Mouse (Mus musculus): ENCODE data around the gene Rims3. TPM values are rescaled to one million over a fixed set of nuclear protein-coding genes. Genes with fewer than 3 reads are reported as not detected.

The Rims3 gene
- polyA plus RNA-seq, 1 experiment from 2014 or later = 1.6 TPM

DNA sequence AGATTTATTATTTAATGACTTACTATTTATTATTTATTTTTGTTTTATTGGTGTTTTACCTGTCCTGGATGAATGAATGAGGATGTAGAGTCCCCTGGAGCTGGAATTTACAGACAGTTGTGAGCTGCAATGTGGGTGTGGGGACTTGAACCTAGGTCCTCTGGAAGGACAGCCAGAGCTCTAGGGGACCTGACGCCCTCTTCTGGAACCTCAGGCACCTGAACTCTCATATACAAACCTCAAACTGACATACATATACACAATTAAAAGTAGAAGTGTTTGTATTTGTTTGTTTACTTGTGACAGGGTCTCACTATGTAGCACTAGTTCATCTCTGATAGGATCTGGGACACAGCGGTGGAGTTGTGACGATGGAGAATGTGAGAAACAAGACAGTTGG lies 13.3 kb upstream of the Rims3 start:
- Histone ChIP-seq H3K9ac (ENCODE audit: low read depth, low read length) (no peak overlapping the region), H3K27ac (ENCODE audit: low read depth, low read length) (no peak overlapping the region), H3K36me3 (ENCODE audit: control insufficient read depth, insufficient read depth, low read length) (no peaks in the 10 kb centered on the region), H3K9me3 (replicated peaks; ENCODE audit: control insufficient read depth, low read length) (no peaks in the 10 kb centered on the region), H3K4me1 (ENCODE audit: control insufficient read depth, insufficient read depth, low read length) (no peaks in the 10 kb centered on the region), H3K27me3 (ENCODE audit: control insufficient read depth, insufficient read depth, low read length) (peaks cover 1% of the 10 kb centered on the region; the same call in 1 of the 2 replicates), H3K4me2 (no peak overlapping the region), H3K4me3 (ENCODE audit: low read depth, low read length) (no peak overlapping the region)
- no peak for ATAC-seq (replicated peaks; ENCODE audit: insufficient number of reproducible peaks, low FRiP score, low TSS enrichment)
- WGBS (ENCODE audit: insufficient replicate concordance) = 82% methylated on average over 3 of the region's 3 CpGs

DNA sequence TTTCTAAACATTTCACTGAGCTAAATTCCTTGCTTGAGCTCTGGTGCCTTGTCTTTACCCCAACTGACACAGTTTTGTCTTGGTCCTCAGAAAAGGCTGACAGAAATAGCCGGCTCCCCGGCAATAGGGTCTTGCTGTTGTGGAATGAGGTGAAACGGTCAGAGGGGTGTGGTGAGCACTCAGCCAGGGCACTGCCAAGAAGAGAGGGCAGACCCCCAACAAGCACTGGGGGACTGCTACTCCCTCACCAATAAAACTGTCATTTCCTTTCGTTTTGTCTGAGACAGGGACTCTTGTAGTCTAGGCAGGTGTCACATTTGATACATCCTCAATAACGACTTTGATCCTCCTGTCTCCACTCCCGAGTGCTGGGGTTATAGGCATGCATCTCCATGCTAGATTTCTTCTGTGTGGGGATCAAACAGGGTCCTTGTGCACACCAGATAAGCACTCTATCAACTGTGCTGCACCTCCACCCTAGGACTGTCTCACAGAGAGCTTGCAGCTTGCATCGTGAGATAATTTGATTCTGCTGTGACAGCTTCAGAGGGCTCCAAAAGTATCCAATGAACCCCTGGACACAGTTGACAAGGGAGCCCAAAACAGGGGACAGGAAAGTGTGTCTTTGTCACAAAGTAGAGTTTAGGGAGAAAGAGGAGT lies 10.1 kb upstream of the Rims3 start:
- no peaks in the 10 kb centered on the region for H3K4me1 ChIP-seq (ENCODE audit: control insufficient read depth, insufficient read depth, low read length)
- ATAC-seq (replicated peaks; ENCODE audit: insufficient number of reproducible peaks, low FRiP score, low TSS enrichment) = no peak
- WGBS (ENCODE audit: insufficient replicate concordance) = 40% methylated on average over 7 of the region's 7 CpGs
- no peaks in the 10 kb centered on the region for H3K36me3 ChIP-seq (ENCODE audit: control insufficient read depth, insufficient read depth, low read length)
- no peaks in the 10 kb centered on the region for H3K9me3 ChIP-seq (replicated peaks; ENCODE audit: control insufficient read depth, low read length)
- no peak overlapping the region for H3K9ac ChIP-seq (ENCODE audit: low read depth, low read length)
- H3K27ac ChIP-seq (ENCODE audit: low read depth, low read length) = no peak overlapping the region
- H3K4me2 ChIP-seq = 0 out of 2 replicates have a peak overlapping the region, but pooled peaks have one; percentile 2
- H3K27me3 ChIP-seq (ENCODE audit: control insufficient read depth, insufficient read depth, low read length) = peaks cover 10% of the 10 kb centered on the region
- no peak overlapping the region for H3K4me3 ChIP-seq (ENCODE audit: low read depth, low read length)

DNA sequence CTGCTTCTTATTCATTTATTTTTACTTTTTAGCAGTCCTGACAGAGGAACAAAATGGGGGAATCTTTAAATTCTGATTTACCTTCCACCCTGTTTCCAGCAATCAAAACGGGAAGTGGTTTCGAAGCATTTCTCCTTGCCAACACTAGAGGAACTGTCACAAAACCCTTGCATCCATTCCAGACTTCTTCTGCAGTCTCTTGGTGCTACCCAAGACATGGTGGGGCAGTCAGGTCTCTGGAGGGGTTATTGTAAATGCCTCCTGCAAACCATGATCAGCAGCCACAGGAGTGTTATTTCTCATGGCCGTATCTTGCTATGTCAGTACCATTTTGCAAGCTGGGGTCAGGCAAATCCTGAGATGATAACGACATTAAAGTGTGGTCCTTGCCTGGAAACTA lies 9.5 kb upstream of the Rims3 start:
- H3K9me3 ChIP-seq (replicated peaks; ENCODE audit: control insufficient read depth, low read length) = no peaks in the 10 kb centered on the region
- 74% methylated on average over 4 of the region's 4 CpGs for WGBS (ENCODE audit: insufficient replicate concordance)
- no peak for ATAC-seq (replicated peaks; ENCODE audit: insufficient number of reproducible peaks, low FRiP score, low TSS enrichment)
- 0 out of 2 replicates have a peak overlapping the region, but pooled peaks have one; percentile 2 for H3K4me2 ChIP-seq
- H3K9ac ChIP-seq (ENCODE audit: low read depth, low read length) = no peak overlapping the region
- H3K27ac ChIP-seq (ENCODE audit: low read depth, low read length) = no peak overlapping the region
- no peaks in the 10 kb centered on the region for H3K36me3 ChIP-seq (ENCODE audit: control insufficient read depth, insufficient read depth, low read length)
- peaks cover 10% of the 10 kb centered on the region for H3K27me3 ChIP-seq (ENCODE audit: control insufficient read depth, insufficient read depth, low read length)
- no peaks in the 10 kb centered on the region for H3K4me1 ChIP-seq (ENCODE audit: control insufficient read depth, insufficient read depth, low read length)
- no peak overlapping the region for H3K4me3 ChIP-seq (ENCODE audit: low read depth, low read length)

DNA sequence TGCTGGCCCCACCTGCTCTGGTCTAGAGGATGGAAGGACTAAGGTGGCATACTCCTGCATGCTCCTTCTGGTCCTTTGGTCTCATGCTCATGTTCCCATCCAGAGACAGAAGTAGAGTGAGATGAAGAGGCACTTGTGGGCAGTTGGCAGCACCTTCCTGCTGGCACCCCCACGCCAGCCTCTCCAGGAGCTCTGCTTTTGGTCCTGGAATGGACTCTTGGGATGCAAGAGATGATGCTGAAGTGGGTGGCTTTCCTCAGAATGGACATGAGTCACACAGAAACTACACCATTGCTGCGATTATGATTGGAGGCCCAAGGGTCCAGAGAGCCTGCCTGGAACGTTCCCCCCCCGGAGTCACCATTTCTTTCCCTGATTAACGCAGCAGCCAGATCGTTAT lies 5.7 kb upstream of the Rims3 start:
- H3K9me3 ChIP-seq (replicated peaks; ENCODE audit: control insufficient read depth, low read length) = no peaks in the 10 kb centered on the region
- H3K36me3 ChIP-seq (ENCODE audit: control insufficient read depth, insufficient read depth, low read length) = no peaks in the 10 kb centered on the region
- no peak overlapping the region for H3K4me2 ChIP-seq
- H3K27ac ChIP-seq (ENCODE audit: low read depth, low read length) = no peak overlapping the region
- ATAC-seq (replicated peaks; ENCODE audit: insufficient number of reproducible peaks, low FRiP score, low TSS enrichment) = no peak
- no peak overlapping the region for H3K4me3 ChIP-seq (ENCODE audit: low read depth, low read length)
- H3K27me3 ChIP-seq (ENCODE audit: control insufficient read depth, insufficient read depth, low read length) = peaks cover 24% of the 10 kb centered on the region
- no peaks in the 10 kb centered on the region for H3K4me1 ChIP-seq (ENCODE audit: control insufficient read depth, insufficient read depth, low read length)
- 75% methylated on average over 6 of the region's 6 CpGs for WGBS (ENCODE audit: insufficient replicate concordance)
- no peak overlapping the region for H3K9ac ChIP-seq (ENCODE audit: low read depth, low read length)

DNA sequence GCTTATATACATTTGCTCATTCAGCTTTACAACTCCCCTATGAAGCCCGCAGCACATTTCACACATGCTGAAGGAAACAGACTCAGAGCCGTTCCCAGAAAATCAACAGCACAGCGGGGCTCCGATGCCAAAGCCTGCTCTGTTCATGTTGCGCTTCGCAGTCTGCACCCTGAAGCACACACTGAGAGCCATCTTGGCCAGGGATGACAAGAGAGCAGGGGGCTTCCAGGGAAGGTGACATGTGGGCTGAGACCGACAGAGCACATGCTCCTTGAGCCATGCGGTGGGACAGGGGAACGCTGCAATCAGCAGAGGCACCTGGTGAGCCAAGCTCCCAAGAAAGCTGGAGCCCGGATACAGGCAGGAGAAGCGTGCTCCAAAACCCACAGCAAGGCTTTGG lies 5.2 kb upstream of the Rims3 start:
- Histone ChIP-seq H3K27me3 (ENCODE audit: control insufficient read depth, insufficient read depth, low read length) (peaks cover 25% of the 10 kb centered on the region), H3K4me3 (ENCODE audit: low read depth, low read length) (no peak overlapping the region), H3K27ac (ENCODE audit: low read depth, low read length) (no peak overlapping the region), H3K36me3 (ENCODE audit: control insufficient read depth, insufficient read depth, low read length) (no peaks in the 10 kb centered on the region), H3K9me3 (replicated peaks; ENCODE audit: control insufficient read depth, low read length) (peaks cover 2% of the 10 kb centered on the region; the same call in 1 of the 2 replicates), H3K4me2 (no peak overlapping the region), H3K9ac (ENCODE audit: low read depth, low read length) (no peak overlapping the region), H3K4me1 (ENCODE audit: control insufficient read depth, insufficient read depth, low read length) (no peaks in the 10 kb centered on the region; the same call in 1 of the 2 replicates)
- no peak for ATAC-seq (replicated peaks; ENCODE audit: insufficient number of reproducible peaks, low FRiP score, low TSS enrichment)
- 60% methylated on average over 11 of the region's 11 CpGs for WGBS (ENCODE audit: insufficient replicate concordance)

DNA sequence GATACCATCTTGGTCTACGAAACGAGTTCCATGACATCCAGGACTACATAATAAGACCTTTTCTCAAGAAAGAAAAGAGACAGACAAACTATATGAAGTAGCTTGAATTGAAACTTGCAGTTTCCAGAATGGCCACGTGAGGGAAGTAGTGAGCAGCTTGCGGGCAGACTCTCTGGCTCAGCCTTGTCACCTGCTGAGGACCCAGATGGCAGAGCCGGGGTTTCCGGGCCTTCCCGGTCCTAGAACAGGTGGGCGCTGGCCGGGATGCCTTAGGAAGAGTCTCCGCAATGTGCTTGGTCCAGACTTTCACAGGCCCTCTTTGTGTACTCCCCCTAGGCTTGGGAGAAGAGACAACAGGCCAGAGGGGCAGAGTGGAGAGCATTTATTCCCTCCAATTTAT lies 3.7 kb upstream of the Rims3 start:
- H3K9me3 ChIP-seq (replicated peaks; ENCODE audit: control insufficient read depth, low read length) = peaks cover 2% of the 10 kb centered on the region; the same call in 1 of the 2 replicates
- no peaks in the 10 kb centered on the region for H3K36me3 ChIP-seq (ENCODE audit: control insufficient read depth, insufficient read depth, low read length)
- WGBS (ENCODE audit: insufficient replicate concordance) = 4% methylated on average over 10 of the region's 10 CpGs
- no peak overlapping the region for H3K4me3 ChIP-seq (ENCODE audit: low read depth, low read length)
- no peak overlapping the region for H3K4me2 ChIP-seq
- ATAC-seq (replicated peaks; ENCODE audit: insufficient number of reproducible peaks, low FRiP score, low TSS enrichment) = no peak
- peaks cover 39% of the 10 kb centered on the region for H3K27me3 ChIP-seq (ENCODE audit: control insufficient read depth, insufficient read depth, low read length)
- H3K4me1 ChIP-seq (ENCODE audit: control insufficient read depth, insufficient read depth, low read length) = peaks cover 3% of the 10 kb centered on the region
- no peak overlapping the region for H3K9ac ChIP-seq (ENCODE audit: low read depth, low read length)
- H3K27ac ChIP-seq (ENCODE audit: low read depth, low read length) = no peak overlapping the region

DNA sequence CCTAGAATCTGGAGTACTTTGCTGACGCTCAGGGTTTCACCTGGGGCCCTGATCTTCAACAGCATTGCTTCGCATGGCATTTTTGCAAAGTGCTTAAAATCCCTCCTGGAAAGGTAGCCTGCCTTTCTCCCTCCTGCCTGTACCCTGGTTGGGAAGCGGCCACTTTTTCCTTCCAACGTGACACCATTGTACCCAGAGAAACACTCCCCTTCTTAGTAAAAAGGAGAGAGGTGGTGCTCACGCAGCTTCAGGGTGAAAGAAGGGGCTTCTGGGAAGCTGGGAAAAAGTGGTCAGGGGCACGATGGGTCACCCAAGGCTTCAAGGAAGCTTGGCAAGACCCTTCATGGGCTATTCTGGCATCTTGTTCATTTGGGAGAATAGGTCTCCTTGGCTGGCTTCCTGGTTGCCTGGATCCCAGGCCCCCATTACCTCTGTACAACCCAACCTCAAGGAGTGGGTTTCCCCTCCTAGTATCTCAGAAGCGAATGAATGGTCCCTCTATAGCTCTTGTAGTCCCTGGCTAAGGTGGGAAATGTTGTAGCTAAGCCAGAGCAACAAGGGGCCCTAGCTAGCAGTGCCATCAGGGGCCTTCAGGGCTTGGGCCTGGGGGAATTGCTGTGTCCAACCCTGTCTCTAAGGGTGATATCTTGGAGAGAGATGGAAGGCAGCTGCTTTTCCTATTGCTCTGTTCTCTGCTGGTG lies 894 bp downstream of the Rims3 start:
- peaks cover 27% of the 10 kb centered on the region for H3K4me1 ChIP-seq (ENCODE audit: control insufficient read depth, insufficient read depth, low read length)
- ATAC-seq (replicated peaks; ENCODE audit: insufficient number of reproducible peaks, low FRiP score, low TSS enrichment) = no peak

DNA sequence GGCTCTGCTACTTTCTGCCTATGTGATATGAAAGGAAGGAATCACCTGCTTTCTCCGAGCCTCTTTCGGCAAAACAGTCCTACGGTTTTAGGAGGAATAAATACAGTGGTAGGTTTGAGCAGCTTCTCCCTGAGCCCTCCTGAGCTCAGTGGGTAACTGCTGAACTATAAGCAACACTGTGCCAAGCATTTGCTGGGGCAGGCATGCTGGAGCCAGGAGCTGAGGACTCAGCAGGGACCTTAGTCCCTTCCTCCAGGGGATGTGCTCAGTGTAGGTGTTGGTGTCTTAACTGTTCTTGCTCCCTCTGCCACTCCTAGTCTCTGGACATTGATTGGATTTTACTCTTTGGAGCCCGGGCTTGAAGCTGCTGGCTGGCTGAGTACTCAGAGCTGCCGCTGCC lies 1.8 kb downstream of the Rims3 start:
- peaks cover 45% of the 10 kb centered on the region for H3K27me3 ChIP-seq (ENCODE audit: control insufficient read depth, insufficient read depth, low read length)
- 28% methylated on average over 5 of the region's 5 CpGs for WGBS (ENCODE audit: insufficient replicate concordance)
- no peak overlapping the region for H3K4me2 ChIP-seq
- H3K4me1 ChIP-seq (ENCODE audit: control insufficient read depth, insufficient read depth, low read length) = peaks cover 35% of the 10 kb centered on the region
- H3K9me3 ChIP-seq (replicated peaks; ENCODE audit: control insufficient read depth, low read length) = peaks cover 2% of the 10 kb centered on the region; the same call in 1 of the 2 replicates
- no peak for ATAC-seq (replicated peaks; ENCODE audit: insufficient number of reproducible peaks, low FRiP score, low TSS enrichment)
- H3K36me3 ChIP-seq (ENCODE audit: control insufficient read depth, insufficient read depth, low read length) = no peaks in the 10 kb centered on the region
- no peak overlapping the region for H3K4me3 ChIP-seq (ENCODE audit: low read depth, low read length)
- H3K9ac ChIP-seq (ENCODE audit: low read depth, low read length) = no peak overlapping the region
- H3K27ac ChIP-seq (ENCODE audit: low read depth, low read length) = no peak overlapping the region

More for the DNA sequence above, 894 bp downstream of the Rims3 start:
- Histone ChIP-seq H3K27me3 (ENCODE audit: control insufficient read depth, insufficient read depth, low read length) (peaks cover 48% of the 10 kb centered on the region), H3K4me3 (ENCODE audit: low read depth, low read length) (peak overlapping the region; percentile 67), H3K27ac (ENCODE audit: low read depth, low read length) (no peak overlapping the region), H3K4me2 (peak overlapping the region; percentile 98), H3K9ac (ENCODE audit: low read depth, low read length) (no peak overlapping the region), H3K36me3 (ENCODE audit: control insufficient read depth, insufficient read depth, low read length) (no peaks in the 10 kb centered on the region), H3K9me3 (replicated peaks; ENCODE audit: control insufficient read depth, low read length) (peaks cover 2% of the 10 kb centered on the region; the same call in 1 of the 2 replicates)
- 30% methylated on average over 7 of the region's 7 CpGs for WGBS (ENCODE audit: insufficient replicate concordance)
